Mouse (Mus musculus) neural tube, embryonic 11.5 days (tissue): ENCODE data around the gene Erp27. TPM values are rescaled to one million over a fixed set of nuclear protein-coding genes. Genes with fewer than 3 reads are reported as not detected.
"Not testable (repeated sequence)": the region's sequence is repeated elsewhere in the genome, so short reads cannot be mapped to it uniquely, and the experiment has no call there.

Experiments
- ATAC-seq: fragments of 200-750 bp; cut with Nextera tagmentation; 2 replicates; pipeline ENCODE4 v1.8.0; 2017; ENCODE audit warnings: moderate number of reproducible peaks, mild to moderate bottlenecking, moderate TSS enrichment, moderate library complexity; ENCODE audit not compliant: insufficient read depth, low FRiP score, low TSS enrichment
- DNase-seq: peaks from one replicate; pipeline ENCODE4 v3.0.0-alpha.2; 2015; ENCODE audit warnings: low spot score
- H3K27ac ChIP-seq: fragments of 300-500 bp; sonication (generic); 2 replicates; pipeline ENCODE4 v1.5.1; 2014; ENCODE audit warnings: low read depth, mild to moderate bottlenecking, low read length
- H3K27me3 ChIP-seq: fragments of 300-500 bp; sonication (generic); 2 replicates; pipeline ENCODE4 v1.6.1; 2014; ENCODE audit warnings: mild to moderate bottlenecking, low read length, mixed read lengths; ENCODE audit not compliant: control insufficient read depth, insufficient read depth
- H3K36me3 ChIP-seq: fragments of 300-500 bp; sonication (generic); 2 replicates; pipeline ENCODE4 v1.6.1; 2014; ENCODE audit warnings: mild to moderate bottlenecking, low read length, moderate library complexity, mixed read lengths; ENCODE audit not compliant: control insufficient read depth, insufficient read depth
- H3K4me1 ChIP-seq: fragments of 300-500 bp; sonication (generic); 2 replicates; pipeline ENCODE4 v1.6.1; 2014; ENCODE audit warnings: low read length, mixed read lengths; ENCODE audit not compliant: control insufficient read depth, insufficient read depth
- H3K4me2 ChIP-seq: fragments of 300-500 bp; sonication (generic); 2 replicates; pipeline ENCODE4 v1.6.1; 2014; ENCODE audit warnings: low read depth, mild to moderate bottlenecking, moderate library complexity
- H3K4me3 ChIP-seq: fragments of 300-500 bp; sonication (generic); 2 replicates; pipeline ENCODE4 v1.5.1; 2014; ENCODE audit warnings: low read depth, low read length
- H3K9ac ChIP-seq: fragments of 300-500 bp; sonication (generic); 2 replicates; pipeline ENCODE4 v1.6.1; 2014; ENCODE audit warnings: mild to moderate bottlenecking, low read length
- H3K9me3 ChIP-seq: fragments of 300-500 bp; sonication (generic); 2 replicates; pipeline ENCODE4 v1.6.1; 2016; ENCODE audit warnings: low read length; ENCODE audit not compliant: control insufficient read depth
- WGBS: fragments of 180-500 bp; shearing (Covaris S2); extraction: QIAGEN DNeasy Blood & Tissue Kit; methylation state at CpG from one replicate; pipeline ENCODE4 v1.1.7; 2014; 5-methylcytosine and 5-hydroxymethylcytosine counted together
- polyA plus RNA-seq: library from polyadenylated mRNA; unstranded; fragments of >200 nt; fragmentation: Nextera tagmentation; extraction: Ambion mirVana; gene quantifications from 2 replicates; pipeline ENCODE4 v1.2.1, GENCODE M21; 2014

Gene Erp27
- polyA plus RNA-seq, 1 experiment from 2014 or later = 0.23 TPM

GRCm38 (mm10) chr6:136889554-136889953 is 32.4 kb downstream of the Erp27 start:
- no peak for ATAC-seq
- Histone ChIP-seq H3K9ac (no peak overlapping the region), H3K9me3 (no peaks in the 10 kb centered on the region), H3K27me3 (no peaks in the 10 kb centered on the region), H3K4me1 (no peaks in the 10 kb centered on the region), H3K4me3 (no peak overlapping the region), H3K4me2 (no peak overlapping the region), H3K27ac (no peak overlapping the region), H3K36me3 (no peaks in the 10 kb centered on the region)
- WGBS = 90% methylated on average over 6 of the region's 6 CpGs
- no peak for DNase-seq

- Histone ChIP-seq H3K27ac (no peak overlapping the region), H3K4me3 (no peak overlapping the region), H3K9me3 (no peaks in the 10 kb centered on the region), H3K4me2 (no peak overlapping the region), H3K27me3 (no peaks in the 10 kb centered on the region), H3K36me3 (no peaks in the 10 kb centered on the region), H3K9ac (no peak overlapping the region), H3K4me1 (no peaks in the 10 kb centered on the region)
- ATAC-seq (no peak), DNase-seq (no peak)
- WGBS = 93% methylated on average over 6 of the region's 6 CpGs
Measured at GRCm38 (mm10) chr6:136889067-136889466, 32.9 kb downstream of the Erp27 start.

- Histone ChIP-seq H3K9ac (no peak overlapping the region), H3K4me1 (no peaks in the 10 kb centered on the region), H3K4me3 (no peak overlapping the region), H3K27ac (no peak overlapping the region), H3K27me3 (no peaks in the 10 kb centered on the region), H3K36me3 (no peaks in the 10 kb centered on the region), H3K4me2 (no peak overlapping the region), H3K9me3 (no peaks in the 10 kb centered on the region)
- ATAC-seq (no peak), DNase-seq (no peak)
- 76% methylated on average over 9 of the region's 9 CpGs for WGBS
Measured at GRCm38 (mm10) chr6:136887854-136888253, 34.1 kb downstream of the Erp27 start.

GRCm38 (mm10) chr6:136884766-136885165 is 37.2 kb downstream of the Erp27 start:
- H3K27me3 ChIP-seq = not testable (repeated sequence)

GRCm38 (mm10) chr6:136883961-136884360 is 38.0 kb downstream of the Erp27 start:
- Histone ChIP-seq H3K9ac (no peak overlapping the region), H3K4me3 (no peak overlapping the region), H3K4me2 (no peak overlapping the region), H3K27ac (no peak overlapping the region), H3K4me1 (no peaks in the 10 kb centered on the region), H3K27me3 (no peaks in the 10 kb centered on the region), H3K9me3 (no peaks in the 10 kb centered on the region), H3K36me3 (no peaks in the 10 kb centered on the region)
- ATAC-seq = no peak
- 92% methylated on average over 6 of the region's 6 CpGs for WGBS
- DNase-seq = no peak

More at GRCm38 (mm10) chr6:136884766-136885165, 37.2 kb downstream of the Erp27 start:
- not testable (repeated sequence) for H3K4me1 ChIP-seq, H3K4me2 ChIP-seq, H3K4me3 ChIP-seq, H3K9me3 ChIP-seq, ATAC-seq, H3K36me3 ChIP-seq, DNase-seq, H3K9ac ChIP-seq, H3K27ac ChIP-seq
- WGBS = 62% methylated on average over 1 of the region's 1 CpGs

- ATAC-seq = no peak
- Histone ChIP-seq H3K4me3 (no peak overlapping the region), H3K27me3 (no peaks in the 10 kb centered on the region), H3K4me2 (no peak overlapping the region), H3K27ac (no peak overlapping the region), H3K36me3 (no peaks in the 10 kb centered on the region), H3K9ac (no peak overlapping the region), H3K9me3 (no peaks in the 10 kb centered on the region), H3K4me1 (no peaks in the 10 kb centered on the region)
- DNase-seq = no peak
- WGBS = 91% methylated on average over 3 of the region's 3 CpGs
Measured at GRCm38 (mm10) chr6:136883431-136883915, 38.5 kb downstream of the Erp27 start.

GRCm38 (mm10) chr6:136881678-136882077 is 40.3 kb downstream of the Erp27 start:
- 74% methylated on average over 8 of the region's 8 CpGs for WGBS
- no peaks in the 10 kb centered on the region for H3K9me3 ChIP-seq
- no peak for DNase-seq

GRCm38 (mm10) chr6:136875670-136876069 is 46.3 kb downstream of the Erp27 start, which contains the start of gene Mgp:
Gene Mgp, minus strand, starts transcription at chr6:136875823.
- Histone ChIP-seq H3K9me3 (no peaks in the 10 kb centered on the region), H3K27me3 (no peaks in the 10 kb centered on the region), H3K4me1 (no peaks in the 10 kb centered on the region), H3K27ac (no peak within 1 kb of the TSS), H3K9ac (no peak within 1 kb of the TSS; the same call in 1 of the 2 replicates), H3K4me3 (no peak within 1 kb of the TSS), H3K36me3 (no peaks in the 10 kb centered on the region), H3K4me2 (peak within 1 kb of the TSS; percentile 7; the same call in 1 of the 2 replicates)
- ATAC-seq (no peak), DNase-seq (peak; percentile 20)
- 43% methylated on average over 9 of the region's 9 CpGs for WGBS

More at GRCm38 (mm10) chr6:136881678-136882077, 40.3 kb downstream of the Erp27 start:
- no peaks in the 10 kb centered on the region for H3K36me3 ChIP-seq
- no peak overlapping the region for H3K27ac ChIP-seq
- no peak for ATAC-seq
- no peak overlapping the region for H3K9ac ChIP-seq
- H3K4me1 ChIP-seq = no peaks in the 10 kb centered on the region
- no peak overlapping the region for H3K4me2 ChIP-seq
- H3K27me3 ChIP-seq = no peaks in the 10 kb centered on the region
- H3K4me3 ChIP-seq = no peak overlapping the region

- Histone ChIP-seq H3K9me3 (no peaks in the 10 kb centered on the region), H3K27me3 (no peaks in the 10 kb centered on the region), H3K4me1 (no peaks in the 10 kb centered on the region), H3K4me3 (no peak overlapping the region), H3K27ac (no peak overlapping the region), H3K9ac (no peak overlapping the region), H3K36me3 (no peaks in the 10 kb centered on the region), H3K4me2 (no peak overlapping the region)
- ATAC-seq = no peak
- DNase-seq = no peak
- 73% methylated on average over 8 of the region's 8 CpGs for WGBS
Measured at GRCm38 (mm10) chr6:136874599-136874998, 47.4 kb downstream of the Erp27 start.
